Mouse (Mus musculus): ENCODE measurements around the gene Nos1ap.
A peak's percentile ranks its signal among the peaks of the same experiment; 100 is the strongest.

Gene Nos1ap

DNA sequence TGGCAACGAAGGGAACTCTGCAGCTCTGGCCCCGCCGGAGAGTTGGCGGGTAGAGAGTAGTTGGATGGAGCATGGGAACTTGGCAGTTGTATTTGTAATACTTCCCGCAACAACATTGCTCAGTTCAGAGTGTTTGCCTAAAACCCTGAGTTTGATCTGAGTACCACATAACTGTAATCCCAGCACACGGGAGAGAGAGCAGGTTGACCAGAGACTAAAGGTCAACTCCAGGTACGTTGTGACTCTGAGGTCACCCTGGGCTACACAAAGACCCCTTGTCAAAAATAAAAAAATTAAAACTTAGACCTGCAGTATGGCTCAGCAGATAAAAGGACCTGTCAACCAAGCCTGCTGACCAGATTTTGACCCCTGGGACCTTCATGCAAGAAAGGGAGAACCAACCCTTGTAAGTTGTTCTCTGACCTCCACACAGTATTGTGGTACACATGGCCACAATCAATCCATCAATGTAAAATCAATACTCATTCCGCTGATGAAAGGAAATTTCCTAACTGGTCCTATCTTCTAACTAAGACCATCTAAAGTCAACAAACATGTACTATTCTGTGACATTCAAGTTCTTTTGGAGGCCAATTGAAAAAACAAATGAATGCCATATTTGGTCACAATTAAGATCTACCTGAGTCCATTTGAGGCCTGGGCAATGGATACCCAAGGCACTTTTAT is 17.7 kb upstream of the Nos1ap start:
- peak; percentile 57; the same call in 1 of the 2 replicates for TF ChIP-seq GATA4 (IDR thresholded peaks at IDR 0.05; ENCODE audit: insufficient replicate concordance, low read length)

DNA sequence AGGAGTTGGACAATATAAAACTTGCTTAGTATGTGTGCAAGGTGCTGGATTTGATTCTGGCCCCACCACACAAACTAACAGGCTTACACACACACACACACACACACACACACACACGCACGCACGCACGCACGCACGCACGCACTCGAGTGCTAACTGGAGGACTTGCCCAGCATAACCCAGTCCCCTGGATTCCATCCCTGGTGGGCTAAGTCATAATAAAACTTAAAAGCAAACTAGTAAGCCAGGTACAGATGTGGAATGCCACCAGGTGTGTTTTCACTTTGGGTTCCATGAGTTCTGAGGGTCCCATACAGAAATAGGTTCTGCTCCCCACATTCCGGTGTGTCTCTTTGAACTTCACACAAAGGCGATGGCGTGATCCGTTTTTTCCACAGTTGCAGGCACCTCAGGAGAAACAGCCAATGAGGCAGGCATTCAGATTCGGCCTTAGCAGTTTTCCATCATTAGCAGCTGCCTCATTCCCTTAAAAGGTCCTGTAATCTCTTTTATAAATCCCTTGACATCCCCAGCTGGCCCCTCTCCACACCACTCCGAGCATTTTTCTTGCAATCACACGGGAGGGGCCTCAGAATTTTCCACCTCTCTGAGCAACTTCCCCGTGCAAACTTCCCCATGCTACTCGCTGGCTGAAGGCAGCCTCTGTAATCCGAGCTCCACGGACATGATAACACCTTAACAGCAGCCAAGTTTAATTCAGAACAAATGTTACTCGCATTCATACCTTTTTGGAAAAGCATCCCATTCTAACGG is 15.8 kb upstream of the Nos1ap start:
- TF ChIP-seq GATA4 (IDR thresholded peaks at IDR 0.05; ENCODE audit: insufficient replicate concordance, low read length) = no peak

DNA sequence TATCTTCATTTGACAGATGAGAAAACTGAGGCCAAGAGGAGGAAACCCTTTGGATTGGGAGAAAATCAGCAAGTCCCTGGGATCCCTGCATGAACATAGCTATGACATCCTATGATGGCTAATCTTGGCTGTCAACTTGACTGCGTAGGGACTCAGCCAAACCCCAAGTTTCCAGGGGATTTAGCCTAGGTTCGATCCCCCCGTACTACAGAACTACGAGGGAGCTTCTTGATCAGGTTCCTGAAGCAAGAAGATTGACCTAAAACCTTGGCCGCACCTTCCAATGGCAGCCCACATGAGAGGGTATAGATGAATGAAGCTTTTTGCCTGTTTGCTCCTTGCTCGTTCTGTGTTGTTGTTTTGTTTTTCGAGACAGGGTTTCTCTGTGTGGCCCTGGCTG is 4.9 kb upstream of the Nos1ap start:
- no peak for TF ChIP-seq GATA4 (IDR thresholded peaks at IDR 0.05; ENCODE audit: insufficient replicate concordance, low read length)

GRCm38 (mm10) chr1:170590531-170590930 is 870 bp upstream of the Nos1ap start:
- TF ChIP-seq GATA4 (IDR thresholded peaks at IDR 0.05; ENCODE audit: insufficient replicate concordance, low read length) = no peak

DNA sequence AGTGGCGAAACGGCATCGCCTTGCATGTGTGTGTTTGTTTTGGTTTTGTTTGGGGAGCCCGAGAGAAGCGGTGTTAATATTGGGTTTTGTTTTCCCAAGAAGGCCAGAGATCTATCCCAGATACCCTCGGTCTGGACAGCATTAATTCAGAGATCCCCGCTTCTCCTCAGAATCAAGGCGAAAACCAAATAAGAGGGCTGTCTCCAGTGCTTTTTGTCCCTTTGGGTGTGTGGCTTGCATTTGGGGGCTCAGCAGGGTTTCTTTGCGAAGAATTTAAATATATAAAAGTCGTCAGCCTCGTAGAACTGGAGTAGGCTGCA is 340 bp upstream of the Nos1ap start:
- TF ChIP-seq GATA4 (IDR thresholded peaks at IDR 0.05; ENCODE audit: insufficient replicate concordance, low read length) = no peak

- no peak for TF ChIP-seq GATA4 (IDR thresholded peaks at IDR 0.05; ENCODE audit: insufficient replicate concordance, low read length)
Observed at GRCm38 (mm10) chr1:170588879-170589218, 812 bp downstream of the Nos1ap start.

- no peak for TF ChIP-seq GATA4 (IDR thresholded peaks at IDR 0.05; ENCODE audit: insufficient replicate concordance, low read length)
Observed at GRCm38 (mm10) chr1:170588353-170588752, 1.3 kb downstream of the Nos1ap start.

- no peak for TF ChIP-seq GATA4 (IDR thresholded peaks at IDR 0.05; ENCODE audit: insufficient replicate concordance, low read length)
Observed at GRCm38 (mm10) chr1:170586715-170587114, 2.9 kb downstream of the Nos1ap start.

DNA sequence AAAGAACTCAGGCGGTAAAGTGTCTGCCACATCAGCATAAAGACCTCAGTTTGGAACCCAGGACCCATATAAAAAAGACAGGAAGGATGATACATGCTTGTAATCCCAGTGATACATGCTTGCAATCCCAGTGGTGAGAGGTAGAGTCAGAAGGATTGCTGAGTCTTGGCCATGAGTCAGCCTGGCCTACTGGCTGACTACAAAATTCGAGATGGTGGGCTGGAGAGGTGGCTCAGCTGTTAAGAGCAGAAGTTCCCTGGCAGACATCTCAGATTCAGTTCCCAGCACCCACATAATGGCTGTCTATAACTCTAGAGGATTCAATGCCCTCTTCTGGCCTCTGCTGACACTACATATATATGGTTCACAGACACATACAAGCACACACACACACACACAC is 5.7 kb downstream of the Nos1ap start:
- no peak for TF ChIP-seq GATA4 (IDR thresholded peaks at IDR 0.05; ENCODE audit: insufficient replicate concordance, low read length)

GRCm38 (mm10) chr1:170582341-170582740 is 7.3 kb downstream of the Nos1ap start:
- TF ChIP-seq GATA4 (IDR thresholded peaks at IDR 0.05; ENCODE audit: insufficient replicate concordance, low read length) = no peak

- TF ChIP-seq GATA4 (IDR thresholded peaks at IDR 0.05; ENCODE audit: insufficient replicate concordance, low read length) = no peak
Observed at GRCm38 (mm10) chr1:170580485-170581110, 9.1 kb downstream of the Nos1ap start.

DNA sequence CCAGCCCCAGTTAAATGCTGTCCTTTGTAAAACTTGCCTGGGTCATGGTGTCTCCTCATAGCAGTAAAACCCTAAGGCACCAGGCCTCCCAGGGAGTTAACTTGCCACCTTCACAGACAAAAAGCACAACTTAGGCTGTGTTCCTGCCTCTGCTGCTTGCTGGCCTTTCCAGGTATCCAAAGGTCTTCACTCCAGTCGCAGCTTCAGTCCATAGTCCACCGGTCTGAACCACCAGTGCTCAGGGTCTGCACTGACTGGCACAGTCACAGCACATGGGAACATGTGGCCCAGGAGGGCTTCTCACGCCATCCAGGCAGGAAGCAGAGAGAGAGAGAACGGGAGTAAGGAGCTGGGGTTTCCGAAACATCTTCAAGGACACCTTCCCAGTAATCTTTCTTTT is 10.2 kb downstream of the Nos1ap start:
- no peak for TF ChIP-seq GATA4 (IDR thresholded peaks at IDR 0.05; ENCODE audit: insufficient replicate concordance, low read length)

DNA sequence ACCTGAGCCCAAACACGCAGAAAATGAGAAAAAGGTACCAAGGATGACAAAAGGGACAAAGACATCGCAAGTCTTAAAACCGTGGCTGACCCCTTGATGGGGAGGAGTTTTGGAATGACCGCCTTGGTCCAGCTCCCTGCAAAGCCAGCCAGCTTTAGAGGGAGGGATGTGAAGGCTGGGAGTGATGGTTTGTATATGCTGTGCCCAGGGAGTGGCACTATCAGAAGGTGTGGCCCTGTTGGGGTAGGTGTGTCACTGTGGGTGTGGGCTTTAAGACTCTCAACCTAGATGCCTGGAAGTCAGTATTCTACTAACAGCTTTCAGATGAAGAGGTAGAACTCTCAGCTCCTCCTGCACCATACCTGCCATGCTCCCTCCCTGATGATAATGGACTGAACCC is 10.6 kb downstream of the Nos1ap start:
- TF ChIP-seq GATA4 (IDR thresholded peaks at IDR 0.05; ENCODE audit: insufficient replicate concordance, low read length) = no peak

- no peak for TF ChIP-seq GATA4 (IDR thresholded peaks at IDR 0.05; ENCODE audit: insufficient replicate concordance, low read length)
Observed at GRCm38 (mm10) chr1:170576728-170577065, 13.0 kb downstream of the Nos1ap start.

- TF ChIP-seq GATA4 (IDR thresholded peaks at IDR 0.05; ENCODE audit: insufficient replicate concordance, low read length) = no peak
Observed at GRCm38 (mm10) chr1:170576012-170576727, 13.5 kb downstream of the Nos1ap start.

DNA sequence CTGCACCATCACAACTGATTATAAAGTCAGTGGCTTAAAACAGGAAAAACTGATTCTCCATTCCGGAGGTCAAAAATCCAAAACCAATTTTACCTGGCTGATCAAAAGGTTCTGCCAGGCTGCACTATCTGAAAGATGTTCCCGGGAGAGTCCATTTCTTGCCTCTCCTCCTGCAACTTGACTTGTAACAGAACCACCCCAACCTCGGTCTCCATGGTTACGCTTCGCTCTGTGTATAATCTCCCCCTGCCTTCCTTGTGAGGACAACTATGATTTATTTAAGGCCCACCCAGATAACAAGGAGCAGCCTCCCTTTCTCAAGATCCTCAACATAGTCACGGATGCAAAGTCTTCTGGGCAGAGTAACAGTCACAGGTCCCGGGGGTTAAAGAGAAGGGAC is 16.5 kb downstream of the Nos1ap start:
- no peak for TF ChIP-seq GATA4 (IDR thresholded peaks at IDR 0.05; ENCODE audit: insufficient replicate concordance, low read length)
